ENCODE assay signal across 20 mouse cellular contexts in genomic region chr11:76659138-76659930, GRCm38 (mm10). TPM values are rescaled to one million over a fixed set of nuclear protein-coding genes. Genes with fewer than 3 reads are reported as not detected.
DNase-seq lines count a peak whose midpoint lies in the region; ATAC-seq and TF ChIP-seq lines count a peak whose summit lies in the region.
"Had no signal": no experiment of that assay in that cellular context is flagged by ENCODE, and none has a peak within 500 bp of the region (broad histone marks: within the 10 kb centered on the region; RNA-seq: fewer than 3 reads in every experiment).

No protein-coding gene starts in this region.

- no peak for TF ChIP-seq CTCF in intestine, postnatal 0 days (IDR thresholded peaks at IDR 0.05; ENCODE audit: low read depth)
- TF ChIP-seq CTCF in thymus, adult 2 months (IDR thresholded peaks at IDR 0.05; ENCODE audit: borderline replicate concordance, control insufficient read depth, extremely low read depth, insufficient read depth, low read length, poor library complexity) = no peak

- no peaks in the 10 kb centered on the region for H3K36me3 ChIP-seq in intestine, embryonic 15.5 days
- H3K36me3 ChIP-seq in intestine, postnatal 0 days (ENCODE audit: control insufficient read depth, insufficient read depth) = no peaks in the 10 kb centered on the region
- H3K36me3 ChIP-seq in limb, embryonic 14.5 days (ENCODE audit: control insufficient read depth, insufficient read depth, low read length) = no peaks in the 10 kb centered on the region
- no peaks in the 10 kb centered on the region for H3K36me3 ChIP-seq in thymus, adult 2 months (ENCODE audit: control insufficient read depth, insufficient read depth, low read length)
- H3K36me3 ChIP-seq: embryonic facial prominence, embryonic 12.5 days; forebrain, embryonic 10.5 days; heart, embryonic 12.5 days; limb, embryonic 15.5 days; midbrain, embryonic 15.5 days had no signal

- H3K27ac ChIP-seq in intestine, embryonic 15.5 days = no peak overlapping the region
- no peak overlapping the region for H3K27ac ChIP-seq in intestine, postnatal 0 days (ENCODE audit: low read depth, low read length)
- no peak overlapping the region for H3K27ac ChIP-seq in limb, embryonic 14.5 days (replicated peaks; ENCODE audit: low read depth, low read length)
- no peak overlapping the region for H3K27ac ChIP-seq in thymus, adult 2 months (ENCODE audit: control insufficient read depth, insufficient read depth, low read length)
- H3K27ac ChIP-seq: embryonic facial prominence, embryonic 12.5 days; forebrain, embryonic 10.5 days; limb, embryonic 15.5 days; macrophage; midbrain, embryonic 15.5 days had no signal

- H3K27me3 ChIP-seq in intestine, embryonic 15.5 days (replicated peaks) = no peaks in the 10 kb centered on the region; the same call in 1 of the 2 replicates
- H3K27me3 ChIP-seq in intestine, postnatal 0 days (replicated peaks; ENCODE audit: control insufficient read depth, insufficient read depth, low read length) = 0 out of 2 replicates have a peak, but pooled peaks cover 4% of the 10 kb centered on the region
- no peaks in the 10 kb centered on the region for H3K27me3 ChIP-seq in limb, embryonic 14.5 days (ENCODE audit: control insufficient read depth, insufficient read depth, low read length)
- no peaks in the 10 kb centered on the region for H3K27me3 ChIP-seq in thymus, adult 2 months (ENCODE audit: control insufficient read depth, insufficient read depth, low read length)

- TF ChIP-seq POLR2A in limb, embryonic 14.5 days (IDR thresholded peaks at IDR 0.05; ENCODE audit: borderline replicate concordance, extremely low read depth, insufficient read depth, insufficient read length) = no peak
- no peak for TF ChIP-seq POLR2A in thymus, adult 2 months (IDR thresholded peaks at IDR 0.05; ENCODE audit: control insufficient read depth, extremely low read depth, insufficient read depth, low read length, poor library complexity)

- ATAC-seq in cerebellum, adult (ENCODE audit: insufficient number of reproducible peaks, low FRiP score, low TSS enrichment) = peak; percentile 45; the same call in 1 of the 2 replicates
- peak; percentile 31; the same call in 1 of the 2 replicates for ATAC-seq in intestine, embryonic 15.5 days
- ATAC-seq in intestine, postnatal 0 days = no peak
- peak; percentile 63; the same call in 1 of the 2 replicates for ATAC-seq in limb, embryonic 14.5 days (ENCODE audit: low FRiP score, low read depth)
- ATAC-seq: liver, postnatal 0 days; midbrain, embryonic 15.5 days had no signal

- H3K4me1 ChIP-seq in intestine, embryonic 15.5 days (replicated peaks) = peaks cover 7% of the 10 kb centered on the region; the same call in 1 of the 2 replicates
- no peaks in the 10 kb centered on the region for H3K4me1 ChIP-seq in intestine, postnatal 0 days (replicated peaks; ENCODE audit: control insufficient read depth, insufficient read depth, low read length)
- peaks cover 7% of the 10 kb centered on the region for H3K4me1 ChIP-seq in limb, embryonic 14.5 days (ENCODE audit: control insufficient read depth, insufficient read depth, low read length)
- H3K4me1 ChIP-seq in thymus, adult 2 months (replicated peaks; ENCODE audit: control insufficient read depth, insufficient read depth, low read length) = no peaks in the 10 kb centered on the region
- H3K4me1 ChIP-seq: embryonic facial prominence, embryonic 12.5 days; heart, embryonic 12.5 days; midbrain, embryonic 15.5 days had no signal

- H3K9me3 ChIP-seq in intestine, embryonic 15.5 days = no peaks in the 10 kb centered on the region
- H3K9me3 ChIP-seq in intestine, postnatal 0 days (ENCODE audit: control insufficient read depth) = no peaks in the 10 kb centered on the region
- no peaks in the 10 kb centered on the region for H3K9me3 ChIP-seq in limb, embryonic 14.5 days (ENCODE audit: control insufficient read depth, low read length)
- H3K9me3 ChIP-seq: embryonic facial prominence, embryonic 12.5 days; forebrain, embryonic 10.5 days; heart, embryonic 12.5 days; limb, embryonic 15.5 days; midbrain, embryonic 15.5 days had no signal

- no peak overlapping the region for H3K4me2 ChIP-seq in intestine, embryonic 15.5 days (replicated peaks)
- no peak overlapping the region for H3K4me2 ChIP-seq in intestine, postnatal 0 days (replicated peaks; ENCODE audit: low read depth)
- H3K4me2 ChIP-seq in limb, embryonic 14.5 days (replicated peaks; ENCODE audit: low read depth, low read length, severe bottlenecking) = no peak overlapping the region
- H3K4me2 ChIP-seq: embryonic facial prominence, embryonic 12.5 days; heart, embryonic 12.5 days; limb, embryonic 15.5 days; midbrain, embryonic 15.5 days had no signal

- no peak for DNase-seq in cerebellum, adult 11 months
- DNase-seq in embryo, embryonic 11.5 days (ENCODE audit: low read depth, low spot score) = peak; percentile 49
- no peak for DNase-seq in limb, embryonic 14.5 days (ENCODE audit: low spot score)
- no peak for DNase-seq in gastrocnemius, adult 18-20 months (ENCODE audit: low spot score)
- no peak for DNase-seq in thymus, adult 2 months
- DNase-seq: adrenal gland, adult 8-10 months; heart, postnatal 36 days; liver, postnatal 0 days; retina, postnatal 1 day had no signal

- 34% methylated on average over 14 of the region's 14 CpGs for whole genome bisulfite sequencing in intestine, embryonic 15.5 days
- 47% methylated on average over 14 of the region's 14 CpGs for WGBS in intestine, postnatal 0 days
- WGBS in limb, embryonic 14.5 days = 12% methylated on average over 14 of the region's 14 CpGs
- WGBS in thymus, adult 2 months = 82% methylated on average over 14 of the region's 14 CpGs

- no peak overlapping the region for H3K9ac ChIP-seq in intestine, embryonic 15.5 days
- H3K9ac ChIP-seq in intestine, postnatal 0 days (ENCODE audit: low read depth, low read length) = no peak overlapping the region
- H3K9ac ChIP-seq in limb, embryonic 14.5 days (ENCODE audit: low read depth, low read length, severe bottlenecking) = peak overlapping the region; percentile 21; the same call in 1 of the 2 replicates
- H3K9ac ChIP-seq: embryonic facial prominence, embryonic 12.5 days; heart, embryonic 12.5 days; limb, embryonic 15.5 days; liver, postnatal 0 days; midbrain, embryonic 15.5 days had no signal

- no peak overlapping the region for H3K4me3 ChIP-seq in intestine, embryonic 15.5 days (replicated peaks)
- H3K4me3 ChIP-seq in intestine, postnatal 0 days (ENCODE audit: low read depth, low read length) = no peak overlapping the region
- H3K4me3 ChIP-seq in limb, embryonic 14.5 days (replicated peaks; ENCODE audit: low read length) = no peak overlapping the region
- no peak overlapping the region for H3K4me3 ChIP-seq in thymus, adult 2 months (ENCODE audit: control insufficient read depth, insufficient read depth, low read length)
- H3K4me3 ChIP-seq: embryonic facial prominence, embryonic 12.5 days; forebrain, embryonic 10.5 days; heart, embryonic 12.5 days; limb, embryonic 15.5 days; midbrain, embryonic 15.5 days had no signal

RNA-seq across cellular contexts. Expression of gene Bhlha9, which starts 12.9 kb away (rescaled TPM):
- 0.14 and 0.19 TPM in 2 replicates for polyA plus RNA-seq in intestine, embryonic 15.5 days (2015; fragmentation: Nextera tagmentation; extraction: Ambion mirVana)
- polyA plus RNA-seq in intestine, postnatal 0 days (2015; fragmentation: Nextera tagmentation; extraction: Ambion mirVana) = not detected in 2 replicates
- 1.9 and 2.4 TPM in 2 replicates for polyA plus RNA-seq in limb, embryonic 14.5 days (2012; rRNA removed)
- 2.2 and 2.5 TPM in 2 replicates for polyA plus RNA-seq in limb, embryonic 14.5 days (2014; fragmentation: Nextera tagmentation; extraction: Ambion mirVana)
- total RNA-seq in gastrocnemius, adult 18-20 months (2021) = not detected
- polyA plus RNA-seq in thymus, adult 2 months (2012; rRNA removed) = 0.17 TPM in 1 of 2 replicates, not detected in the other
- total RNA-seq: adrenal gland, adult 8-10 months; gastrocnemius, postnatal 4 days; heart, postnatal 36 days had no signal
- polyA plus RNA-seq: forebrain, embryonic 10.5 days; macrophage; small intestine, adult 2 months had no signal

RNA-seq across cellular contexts. Expression of gene Trarg1, which starts 20.3 kb away (rescaled TPM):
- polyA plus RNA-seq in intestine, embryonic 15.5 days (2015; fragmentation: Nextera tagmentation; extraction: Ambion mirVana) = 0.35 and 0.64 TPM in 2 replicates
- 0.85 and 0.96 TPM in 2 replicates for polyA plus RNA-seq in intestine, postnatal 0 days (2015; fragmentation: Nextera tagmentation; extraction: Ambion mirVana)
- 0.18 and 0.20 TPM in 2 replicates for polyA plus RNA-seq in limb, embryonic 14.5 days (2012; rRNA removed)
- polyA plus RNA-seq in limb, embryonic 14.5 days (2014; fragmentation: Nextera tagmentation; extraction: Ambion mirVana) = 0.51 and 0.57 TPM in 2 replicates
- total RNA-seq in gastrocnemius, adult 18-20 months (2021) = 1 to 10 TPM; 1.1 to 2.9 TPM
- polyA plus RNA-seq in thymus, adult 2 months (2012; rRNA removed) = 2.8 and 3.4 TPM in 2 replicates
- polyA plus RNA-seq: heart, embryonic 12.5 days; macrophage had no signal

RNA-seq across cellular contexts. Expression of gene Abr, which starts 37.2 kb away (rescaled TPM):
- polyA plus RNA-seq in intestine, embryonic 15.5 days (2015; fragmentation: Nextera tagmentation; extraction: Ambion mirVana) = 37.9 and 38.3 TPM in 2 replicates
- polyA plus RNA-seq in intestine, postnatal 0 days (2015; fragmentation: Nextera tagmentation; extraction: Ambion mirVana) = 32.3 and 35.0 TPM in 2 replicates
- 67.5 and 82.3 TPM in 2 replicates for polyA plus RNA-seq in limb, embryonic 14.5 days (2012; rRNA removed)
- 39.7 and 44.5 TPM in 2 replicates for polyA plus RNA-seq in limb, embryonic 14.5 days (2014; fragmentation: Nextera tagmentation; extraction: Ambion mirVana)
- total RNA-seq in gastrocnemius, adult 18-20 months (2021) = 10 to 100 TPM in 1 of 2 experiments, 1 to 10 TPM in 1; 8.2 to 12.8 TPM
- 75.0 and 79.8 TPM in 2 replicates for polyA plus RNA-seq in thymus, adult 2 months (2012; rRNA removed)
